Mouse (Mus musculus) kidney, adult 18-20 months (tissue): ENCODE results near the gene Stx8.

Experiments used
- DNase-seq: peaks from one replicate; pipeline ENCODE4 v3.0.0; 2021

Gene Stx8

DNA sequence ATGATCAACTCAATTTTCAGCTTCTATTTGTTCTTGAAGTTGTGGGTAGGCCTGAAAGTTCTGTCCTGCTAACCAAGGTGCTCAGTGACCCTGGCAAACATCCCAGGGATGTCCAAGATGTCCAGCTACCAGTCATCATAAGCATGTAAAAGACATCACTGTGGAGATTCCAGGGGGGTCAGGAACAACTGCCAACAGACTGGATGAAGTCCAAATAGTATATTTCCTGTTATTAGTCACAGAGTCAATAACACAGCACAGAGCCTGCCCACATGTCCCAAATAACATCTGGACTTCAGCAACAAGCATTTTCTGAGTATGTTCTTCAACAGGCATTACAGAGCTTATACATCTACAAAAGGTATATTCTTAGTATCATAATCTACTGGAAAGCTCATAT is 189.8 kb downstream of the Stx8 start:
- no peak for DNase-seq

DNA sequence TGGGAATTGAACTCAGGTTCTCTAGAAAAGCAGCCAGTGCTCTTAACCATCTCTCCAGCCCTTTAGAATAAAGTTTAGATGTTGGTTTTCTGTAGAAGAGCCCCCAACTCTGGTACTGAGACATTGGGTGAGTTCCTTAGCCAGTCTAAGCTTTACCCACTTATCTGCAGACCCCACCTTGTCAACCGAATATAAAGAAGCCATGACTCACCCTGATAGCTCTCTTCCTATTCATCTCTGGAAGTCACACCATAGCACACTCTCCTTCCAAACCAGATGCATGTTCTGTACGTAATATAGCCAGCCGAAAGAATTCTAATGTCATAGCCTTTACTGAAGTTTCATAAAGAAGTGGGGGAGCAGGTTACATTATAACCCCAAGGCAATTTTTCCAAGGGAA is 192.2 kb downstream of the Stx8 start:
- DNase-seq = no peak

DNA sequence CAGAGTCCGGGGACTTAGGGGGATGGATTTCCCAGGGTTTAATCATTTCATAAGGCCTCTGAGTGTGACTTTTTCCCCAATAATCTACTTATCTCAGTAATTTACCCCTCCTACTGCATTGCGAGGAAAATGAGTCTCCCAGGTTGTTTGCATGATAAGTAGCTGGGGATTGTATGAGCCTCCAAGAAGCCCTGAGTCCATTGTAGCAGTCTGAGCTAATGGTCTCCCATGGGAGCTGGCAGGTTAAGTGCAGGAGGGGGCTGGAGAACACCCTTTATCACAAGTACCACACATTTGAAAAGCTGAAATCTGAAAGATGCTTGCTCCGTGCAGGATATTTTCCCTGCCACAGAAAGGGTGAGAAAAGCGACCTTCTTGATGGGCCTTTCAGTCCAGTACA is 193.9 kb downstream of the Stx8 start:
- no peak for DNase-seq

DNA sequence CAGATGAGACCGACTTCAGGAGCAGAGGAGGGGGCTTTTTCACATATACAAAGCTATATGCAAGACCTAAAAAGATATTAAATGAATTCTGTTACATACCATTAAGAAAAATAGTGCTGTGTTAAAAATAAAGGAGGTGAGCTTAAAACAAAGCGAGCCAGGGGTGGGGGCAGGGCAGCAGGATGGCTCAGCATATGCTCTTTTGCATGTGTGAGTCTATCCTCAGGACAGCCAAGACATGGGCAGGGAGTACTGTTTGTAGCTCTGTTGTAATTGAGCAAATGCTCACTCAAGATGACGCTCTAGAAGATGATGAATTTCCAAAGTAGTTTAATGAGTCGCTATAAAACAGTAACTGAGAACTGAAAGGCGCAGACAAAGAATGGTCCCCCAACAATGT is 198.4 kb downstream of the Stx8 start:
- no peak for DNase-seq

DNA sequence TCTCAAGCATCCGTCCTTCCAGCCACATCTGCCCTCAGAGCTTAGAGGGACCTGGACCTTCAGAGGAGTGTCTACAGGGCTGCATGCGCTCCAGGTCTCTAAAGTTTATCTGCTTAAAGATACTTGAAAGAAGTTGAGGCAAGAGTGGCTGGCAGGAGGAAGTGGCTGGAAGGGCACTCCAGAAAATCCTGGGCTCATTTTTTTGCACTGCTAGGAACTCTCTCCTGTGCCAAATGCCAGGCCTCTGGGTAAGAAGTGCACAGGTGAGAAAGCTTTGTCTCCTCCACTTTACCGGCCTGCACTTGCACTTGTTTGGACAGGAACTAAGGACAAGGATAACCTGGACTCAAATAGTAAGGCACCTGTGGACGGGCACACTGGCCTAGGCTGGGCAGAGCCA is 202.4 kb downstream of the Stx8 start:
- no peak for DNase-seq

DNA sequence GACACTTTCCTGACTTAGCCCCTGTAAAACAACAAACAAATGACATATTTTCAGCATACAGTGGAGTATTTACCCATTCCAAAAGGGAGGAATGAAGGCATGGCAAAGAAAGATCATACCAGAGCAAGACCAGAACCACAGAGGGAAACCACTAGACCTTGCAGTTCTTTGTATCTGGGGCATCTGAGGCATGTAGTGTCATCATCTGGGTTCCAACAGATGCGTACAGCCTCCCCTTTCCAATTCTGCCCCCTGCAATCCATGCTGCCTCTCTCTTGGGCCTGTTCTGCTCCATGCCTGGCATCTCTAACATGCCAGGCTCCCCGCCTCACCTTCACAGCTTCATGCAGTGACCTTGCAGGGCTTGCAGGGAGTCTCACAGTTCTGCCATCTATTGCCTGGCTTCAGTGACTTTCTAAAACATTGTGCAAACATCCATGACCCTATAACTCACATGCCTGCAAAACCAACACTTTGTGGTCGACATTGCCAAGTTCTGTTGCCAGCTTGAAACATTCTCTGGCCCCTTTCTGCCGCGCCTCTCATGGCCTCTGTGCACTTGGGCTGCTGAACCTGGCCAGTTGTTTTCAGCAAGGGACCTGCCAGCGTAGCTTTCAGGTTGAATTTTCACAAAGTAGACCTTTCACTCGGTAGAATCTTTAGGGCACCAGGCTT is 206.1 kb downstream of the Stx8 start:
- DNase-seq = no peak

DNA sequence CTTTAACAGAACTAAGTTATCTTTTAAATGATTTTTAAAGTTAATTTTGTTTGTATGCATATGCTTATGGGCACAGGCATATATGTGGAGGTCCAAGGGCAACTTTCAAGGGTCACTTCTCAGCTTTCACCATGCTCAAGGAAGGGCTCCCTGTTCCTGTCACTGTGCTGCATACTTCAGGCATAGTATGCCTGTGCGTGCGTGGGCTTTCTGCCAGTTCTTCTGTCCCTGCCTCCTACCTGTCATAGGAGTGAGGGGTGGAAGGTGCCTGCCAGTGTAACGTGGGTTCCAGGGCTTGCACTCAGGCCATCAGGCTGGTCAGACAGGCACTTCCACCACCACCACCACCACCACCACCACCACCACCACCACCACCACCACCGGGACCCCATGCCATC is 206.7 kb downstream of the Stx8 start:
- DNase-seq = no peak

DNA sequence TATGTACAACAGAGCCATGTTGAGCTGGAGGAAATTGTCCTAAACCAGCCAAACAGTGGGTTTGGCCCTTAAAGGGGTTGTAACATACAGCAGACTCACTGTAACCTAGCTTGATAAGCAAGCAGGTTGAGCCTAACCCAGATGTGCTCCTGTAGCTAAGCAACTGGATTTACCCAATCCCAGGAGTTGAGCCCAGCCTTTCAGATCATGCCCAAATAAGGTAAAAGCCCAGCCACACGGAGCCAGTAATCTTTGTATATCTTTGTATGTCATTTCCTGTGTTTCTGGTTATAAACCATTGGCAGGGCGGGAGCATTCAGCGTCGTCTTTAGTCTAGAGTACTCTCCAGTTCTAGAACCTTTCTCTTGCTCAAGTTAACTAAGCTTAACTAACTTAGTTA is 210.6 kb downstream of the Stx8 start:
- no peak for DNase-seq

DNA sequence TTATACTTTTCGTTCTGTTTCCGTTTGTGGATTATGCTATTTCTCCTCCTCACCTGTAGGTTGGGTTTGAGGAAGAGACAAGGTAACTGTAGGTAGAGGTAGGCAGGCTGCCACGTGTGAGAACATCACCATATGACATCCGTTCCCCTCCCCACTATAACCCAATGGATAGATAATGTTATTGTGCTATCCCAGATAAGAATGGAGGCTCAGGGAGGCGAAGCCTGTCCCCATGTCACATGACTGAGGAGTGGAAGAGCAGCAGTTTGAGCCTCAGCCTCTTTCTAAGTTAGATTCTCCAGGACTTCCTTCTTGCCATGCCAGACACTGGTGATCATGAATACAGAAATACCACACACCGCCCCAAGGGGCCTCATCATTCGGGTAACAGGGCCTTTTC is 211.4 kb downstream of the Stx8 start:
- no peak for DNase-seq

DNA sequence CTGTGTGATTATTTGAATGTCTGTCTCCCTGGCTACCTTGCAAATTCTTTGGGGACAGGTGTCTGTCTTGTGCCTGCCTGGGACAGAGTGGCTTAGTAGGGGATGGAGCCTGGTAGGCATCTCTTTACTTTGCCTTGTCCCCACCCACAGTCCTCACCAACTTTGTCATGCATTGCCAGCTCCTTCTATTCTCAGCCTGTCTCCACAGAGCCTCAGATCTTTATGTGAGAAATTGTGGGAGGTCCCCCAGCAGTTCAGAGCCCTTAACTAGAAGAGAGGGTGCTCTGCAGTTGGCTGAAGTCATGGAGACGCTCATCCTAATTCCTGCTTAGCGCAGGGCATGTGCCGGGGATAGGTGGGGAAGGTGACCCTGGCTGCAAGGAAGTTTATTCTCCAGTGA is 219.7 kb downstream of the Stx8 start:
- no peak for DNase-seq

DNA sequence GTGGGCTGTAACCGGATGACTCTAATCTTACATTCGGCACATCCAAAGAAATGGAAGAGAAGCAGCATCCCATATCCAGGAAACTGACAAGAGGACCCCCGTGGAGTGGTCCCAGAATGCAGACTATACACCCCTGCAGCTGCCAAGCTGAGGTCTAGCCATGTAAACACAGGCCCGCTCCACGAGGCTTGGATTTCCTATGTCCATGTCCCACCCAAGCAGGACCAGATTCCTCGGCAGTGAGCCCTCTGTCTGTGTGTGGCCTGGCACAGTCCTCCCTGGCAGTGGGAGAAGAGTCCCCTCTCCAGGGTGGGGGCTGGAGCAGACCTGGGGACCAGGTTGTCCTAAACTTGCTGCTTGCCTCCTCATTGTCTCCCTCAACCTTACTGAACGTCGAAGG is 221.2 kb downstream of the Stx8 start:
- no peak for DNase-seq

DNA sequence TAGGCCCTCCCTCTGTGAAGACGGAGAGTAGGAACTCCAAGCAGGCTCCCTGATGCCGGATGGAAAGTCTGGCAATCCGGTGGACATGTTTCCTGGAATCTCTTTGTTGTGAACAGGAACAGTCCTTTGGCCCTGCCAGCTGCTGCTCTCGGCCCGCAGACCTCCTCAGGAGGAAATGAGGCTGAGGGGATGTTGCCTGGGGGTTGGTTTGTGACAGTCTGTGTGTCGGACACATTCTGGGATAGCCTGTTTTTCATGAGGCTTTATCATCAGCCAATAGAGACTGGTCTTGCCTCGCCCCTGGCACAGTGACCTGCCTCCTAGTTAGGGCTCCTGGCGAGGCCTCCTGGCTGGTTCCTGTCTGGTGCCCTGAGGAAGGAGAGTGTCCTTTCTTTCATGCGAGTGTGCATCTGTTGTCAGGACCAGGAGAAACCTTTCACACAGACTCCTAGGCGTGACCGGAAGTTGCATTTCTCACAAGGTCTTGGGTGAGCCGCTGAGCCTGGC is 222.8 kb downstream of the Stx8 start:
- DNase-seq = no peak

DNA sequence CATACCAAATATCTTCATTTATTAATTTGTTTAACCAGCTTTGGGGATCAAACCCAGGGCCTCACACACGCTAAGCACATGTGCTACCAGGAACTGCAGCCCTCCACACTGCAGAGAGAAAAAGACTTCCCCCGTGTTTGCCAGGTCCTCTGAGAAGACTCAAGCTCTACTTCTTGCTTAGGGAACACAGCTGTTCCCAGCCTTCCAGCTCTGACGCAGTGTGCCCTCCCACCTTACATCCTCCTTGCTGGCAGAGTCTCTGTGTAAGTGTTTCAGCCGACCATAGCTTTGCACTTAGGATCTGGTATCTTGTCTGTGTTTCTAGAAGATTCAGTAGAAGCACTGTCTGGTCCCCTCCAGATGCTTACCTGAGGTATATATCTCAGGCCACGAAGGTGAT is 224.9 kb downstream of the Stx8 start:
- DNase-seq = no peak

DNA sequence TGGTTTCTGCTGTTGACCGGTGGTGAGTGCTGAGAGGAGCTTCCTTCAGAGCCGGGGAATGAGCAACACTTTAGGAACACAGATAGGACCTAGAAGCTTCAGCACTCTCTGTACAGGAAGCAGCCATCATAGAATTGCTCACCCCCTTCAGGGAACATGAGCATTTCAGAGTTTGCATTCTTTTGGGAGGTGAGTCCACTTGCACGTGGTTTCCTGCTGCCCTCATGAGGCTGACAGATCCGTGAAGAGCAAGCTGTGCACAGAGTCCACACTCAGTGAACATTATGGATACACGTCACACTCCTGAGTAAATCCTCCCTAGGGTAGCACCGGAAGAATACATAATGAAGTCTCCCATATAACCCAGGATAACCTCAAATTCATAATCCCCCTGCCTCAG is 229.2 kb downstream of the Stx8 start:
- DNase-seq = no peak

DNA sequence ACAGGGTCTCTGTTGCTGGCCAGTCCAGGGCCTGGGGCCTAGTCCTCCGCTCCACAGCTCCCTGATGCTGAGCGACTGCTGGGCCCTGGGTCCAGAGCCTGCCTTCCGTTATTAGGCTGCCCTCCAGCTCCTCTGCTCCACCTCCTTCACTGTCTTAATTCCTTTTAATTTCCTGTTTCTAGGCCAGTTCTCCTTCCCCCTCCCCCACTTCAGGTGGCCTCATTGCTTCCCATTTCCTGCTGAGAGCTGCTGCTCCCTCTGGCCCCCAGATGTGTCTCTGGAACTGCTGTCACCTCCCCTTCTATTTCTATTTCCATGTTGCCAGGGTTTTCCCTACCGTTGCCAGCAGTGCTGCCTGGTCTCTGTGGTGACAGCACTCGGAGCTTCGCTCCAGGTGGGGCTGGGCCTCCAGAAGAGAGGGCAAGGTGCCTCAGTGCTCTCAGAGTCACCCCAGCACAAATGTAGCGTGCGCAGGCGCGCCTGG is 229.7 kb downstream of the Stx8 start:
- DNase-seq = no peak

DNA sequence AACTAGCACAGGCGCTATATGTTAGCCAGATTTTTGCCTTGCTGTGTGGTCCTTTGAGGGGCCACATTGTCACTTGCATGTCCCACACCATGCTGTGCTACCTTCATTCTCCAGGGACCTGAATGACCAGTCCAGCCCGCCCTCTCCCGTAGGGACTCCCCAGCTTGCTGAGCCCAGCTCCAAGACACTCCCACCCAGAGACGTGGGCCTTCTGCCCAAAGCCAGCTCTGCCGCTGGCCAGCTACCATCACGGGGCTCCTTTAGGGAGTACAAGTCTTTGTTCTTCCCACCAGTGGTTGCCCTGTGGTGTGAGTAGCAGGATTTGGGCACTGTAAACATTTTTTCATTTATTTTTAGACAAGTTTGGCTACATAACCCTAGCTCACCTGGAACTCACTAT is 230.6 kb downstream of the Stx8 start:
- no peak for DNase-seq

DNA sequence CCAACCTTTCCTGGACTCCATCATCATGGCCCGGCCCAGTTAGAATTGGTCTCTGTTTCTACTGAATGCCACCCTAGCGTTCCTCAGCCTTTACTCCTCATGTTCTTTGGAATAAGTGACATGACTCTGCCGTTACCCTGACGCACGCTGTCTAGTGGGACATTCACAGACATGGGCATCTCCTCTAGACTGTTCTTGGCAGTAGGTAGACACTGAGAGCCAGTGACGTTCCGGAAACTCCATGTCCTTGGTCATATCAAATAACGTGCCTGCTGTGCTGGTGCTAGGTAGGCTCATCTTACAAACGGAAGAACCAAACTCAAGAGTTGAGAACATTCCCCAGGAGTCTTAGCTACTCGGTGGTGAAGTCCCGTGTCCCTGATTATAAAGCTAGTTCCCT is 231.5 kb downstream of the Stx8 start:
- DNase-seq = no peak

DNA sequence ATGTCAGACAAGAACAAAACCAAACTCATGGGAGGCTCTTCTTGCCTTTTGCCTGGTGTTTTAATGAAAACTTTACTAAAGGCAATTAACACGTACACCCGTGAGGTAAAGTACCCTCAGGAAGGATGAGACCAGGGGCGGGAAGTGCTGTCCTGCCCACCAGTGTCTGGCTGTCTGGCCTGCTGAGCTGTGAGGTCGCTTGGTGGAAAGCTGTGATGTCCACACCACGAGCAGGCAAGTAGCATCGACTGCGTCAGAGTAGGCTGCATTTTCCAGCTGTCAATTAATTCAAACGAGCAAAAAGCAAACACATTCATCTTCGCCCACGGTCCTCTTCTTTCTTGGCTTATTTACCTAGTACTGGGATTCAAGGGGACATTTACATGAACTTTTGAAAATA is 232.7 kb downstream of the Stx8 start:
- DNase-seq = no peak

DNA sequence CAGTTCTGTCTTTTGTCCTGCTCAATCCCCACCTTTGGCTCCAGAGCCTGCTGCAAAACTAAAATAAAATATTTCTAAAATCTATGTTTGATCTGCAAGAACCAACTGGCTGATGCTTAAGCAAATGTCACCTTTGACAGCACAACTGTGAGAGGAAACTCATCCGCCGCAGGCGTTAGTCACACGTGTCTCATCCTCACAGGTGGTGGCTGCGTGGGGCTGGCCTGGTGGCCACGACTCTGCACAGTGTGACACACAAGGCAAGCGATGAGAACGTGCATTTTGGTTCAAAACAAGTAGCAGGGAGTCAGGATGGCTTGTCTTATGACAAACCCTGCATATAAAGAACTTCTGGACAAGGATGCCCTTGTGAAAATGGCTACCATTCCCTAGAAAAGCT is 233.1 kb downstream of the Stx8 start:
- DNase-seq = no peak

DNA sequence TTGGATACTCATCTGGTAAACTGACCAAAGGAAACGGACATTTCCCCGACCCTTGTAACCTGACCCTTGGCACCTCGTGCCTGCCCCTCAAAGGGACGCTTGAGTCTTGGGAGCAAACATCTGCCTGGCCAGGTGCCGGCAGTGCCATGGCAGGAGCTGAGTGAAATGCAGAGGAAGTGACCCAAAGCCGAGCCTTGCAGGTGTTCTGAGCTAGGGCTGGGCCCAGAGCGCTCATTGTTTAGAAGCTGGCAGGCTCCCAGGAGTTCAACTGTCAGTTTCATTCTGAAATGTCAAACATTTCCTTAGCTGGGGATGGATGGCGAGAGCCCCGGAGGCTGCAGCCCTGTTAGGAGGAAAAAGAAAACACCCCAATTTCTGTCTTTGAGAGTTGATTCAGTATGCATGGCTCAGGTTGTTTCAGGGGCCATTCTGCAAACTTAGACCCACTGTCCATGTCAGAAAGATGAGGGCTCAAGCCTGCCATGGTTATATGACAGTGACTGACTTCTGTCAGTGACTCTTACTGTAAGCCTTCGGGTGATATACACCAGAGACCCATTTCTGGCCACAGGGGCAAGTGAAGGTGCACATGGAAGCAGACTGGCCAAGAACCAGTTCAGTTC is 233.9 kb downstream of the Stx8 start:
- DNase-seq = peak; percentile 33

DNA sequence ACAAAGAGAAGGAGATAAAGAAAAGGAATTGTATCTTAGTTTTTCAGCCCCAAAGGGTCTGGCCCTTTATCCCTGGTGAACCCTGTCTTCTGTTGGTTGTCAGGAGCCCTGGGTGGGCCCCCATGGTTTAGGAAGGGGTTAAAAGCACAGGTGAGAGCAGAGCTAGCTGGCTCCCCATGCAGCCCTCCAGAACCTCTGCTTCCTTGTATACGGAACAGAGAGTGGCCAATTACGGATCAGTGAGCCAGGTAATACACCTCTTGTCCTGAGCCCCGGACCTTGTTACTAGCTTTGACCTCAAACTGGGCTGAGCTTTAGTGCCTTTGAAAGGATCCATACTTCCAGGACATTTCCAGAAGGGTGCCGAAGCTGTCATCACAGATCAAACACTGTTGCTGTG is 234.5 kb downstream of the Stx8 start:
- no peak for DNase-seq

DNA sequence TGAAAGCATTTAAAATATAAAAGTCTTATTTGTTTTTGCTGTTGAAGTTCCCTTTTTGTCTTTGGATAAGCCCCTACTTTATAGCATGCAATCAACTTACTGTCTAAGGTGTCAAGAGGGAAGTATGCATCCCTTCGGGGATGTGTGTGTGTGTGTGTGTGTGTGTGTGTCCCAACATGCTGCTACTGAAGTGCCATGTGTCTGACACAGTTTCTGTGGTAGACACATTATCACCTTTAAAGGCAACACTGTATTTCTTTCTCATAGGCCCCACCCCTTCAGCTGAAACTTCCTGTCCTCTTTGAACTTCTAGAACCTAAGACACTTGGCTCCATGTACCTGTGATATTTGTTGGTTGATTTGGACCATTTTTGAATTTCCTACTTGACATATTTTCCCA is 235.1 kb downstream of the Stx8 start:
- no peak for DNase-seq

DNA sequence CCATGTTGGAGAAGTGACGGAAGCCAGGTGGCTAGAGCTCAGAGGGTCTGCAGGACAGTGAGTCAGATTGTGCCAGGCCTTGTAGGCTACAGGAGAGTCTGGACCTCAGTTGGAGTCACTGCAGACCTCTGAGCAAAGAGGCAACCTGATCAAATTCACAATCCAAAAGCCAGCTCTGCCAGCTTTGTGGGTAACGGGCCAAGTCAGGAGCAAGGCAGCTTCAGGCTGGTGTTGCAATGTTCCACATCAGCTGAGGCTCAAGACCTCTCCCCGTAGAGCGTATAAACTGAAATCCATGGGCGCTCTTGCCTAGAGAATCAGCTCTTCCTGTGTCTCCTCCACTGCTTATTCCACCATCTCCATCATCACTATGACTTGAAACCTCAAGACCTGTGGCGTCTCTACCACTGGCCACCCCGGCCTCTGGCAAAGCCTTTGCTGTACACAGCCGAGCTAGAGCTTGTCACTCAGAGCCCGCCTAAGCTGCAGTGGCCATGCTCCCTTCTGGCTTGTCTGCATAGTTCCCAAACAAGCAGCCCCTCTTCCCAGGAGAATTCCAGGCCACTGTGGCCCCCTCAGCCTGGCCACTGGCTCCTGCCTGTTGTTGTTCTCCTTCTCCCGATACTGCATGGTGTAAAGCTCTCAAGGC is 235.9 kb downstream of the Stx8 start:
- no peak for DNase-seq

DNA sequence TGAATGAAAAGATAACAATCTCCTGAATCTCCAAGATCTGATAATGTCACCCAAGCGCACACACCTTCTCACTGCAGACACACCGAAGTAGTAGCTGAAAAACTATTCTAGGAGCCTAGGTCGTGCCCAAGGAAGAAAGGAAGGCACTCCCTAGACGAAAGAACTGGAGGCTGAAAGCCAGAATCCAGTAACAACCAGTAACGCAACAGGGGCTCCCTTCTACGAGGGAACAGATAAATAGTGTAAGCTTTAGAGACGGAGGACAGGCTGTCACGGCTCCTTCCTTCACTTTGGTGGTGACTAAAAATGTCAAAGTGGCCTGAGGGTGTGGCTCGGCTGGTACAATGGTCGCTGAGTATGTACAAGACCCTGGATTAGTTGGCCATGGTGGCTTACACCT is 236.6 kb downstream of the Stx8 start:
- DNase-seq = no peak
